Mouse (Mus musculus): ENCODE results near the gene Ormdl2.

- TF ChIP-seq POLR2A (IDR thresholded peaks at IDR 0.05; ENCODE audit: insufficient read depth, low read depth, low read length): no peak
- no peak for TF ChIP-seq CTCF (IDR thresholded peaks at IDR 0.05; ENCODE audit: insufficient read depth, low read depth, low read length)
Measured at GRCm38 (mm10) chr10:128845516-128845915, 24.1 kb upstream of the Ormdl2 start.
